Mouse (Mus musculus) neural tube, embryonic 10.5 days (tissue): Measurements from ENCODE around the gene Mms19.
A peak's percentile ranks its signal among the peaks of the same experiment; 100 is the strongest.

Experiments
- DNase-seq: peaks from one replicate; pipeline ENCODE4 v3.0.0-alpha.2; 2017; ENCODE audit warnings: low spot score; ENCODE audit errors: extremely low spot score

Mms19 gene

GRCm38 (mm10) chr19:41980819-41981594, at the start of gene Mms19:
Gene Mms19, minus strand, starts transcription at chr19:41981157.
- peak; percentile 99 for DNase-seq

- DNase-seq: peak; percentile 78
Measured at GRCm38 (mm10) chr19:42026158-42026557, 45.2 kb upstream of the Mms19 start.

- DNase-seq: no peak
Measured at GRCm38 (mm10) chr19:42022542-42022848, 41.5 kb upstream of the Mms19 start.

GRCm38 (mm10) chr19:42021681-42022541, 41.0 kb upstream of the Mms19 start:
- DNase-seq: no peak

GRCm38 (mm10) chr19:42019011-42019522, 38.1 kb upstream of the Mms19 start:
- DNase-seq: no peak

GRCm38 (mm10) chr19:42017399-42018247, 36.7 kb upstream of the Mms19 start:
- DNase-seq: no peak

GRCm38 (mm10) chr19:42016840-42017239, 35.9 kb upstream of the Mms19 start:
- DNase-seq: no peak

- DNase-seq: no peak
Measured at GRCm38 (mm10) chr19:42016251-42016650, 35.3 kb upstream of the Mms19 start.

- no peak for DNase-seq
Measured at GRCm38 (mm10) chr19:42015001-42015400, 34.0 kb upstream of the Mms19 start.

- DNase-seq: no peak
Measured at GRCm38 (mm10) chr19:42014231-42014825, 33.4 kb upstream of the Mms19 start.

GRCm38 (mm10) chr19:42011123-42011522, 30.2 kb upstream of the Mms19 start:
- DNase-seq: no peak

GRCm38 (mm10) chr19:42010436-42010835, 29.5 kb upstream of the Mms19 start:
- no peak for DNase-seq

GRCm38 (mm10) chr19:42009067-42009466, 28.1 kb upstream of the Mms19 start:
- DNase-seq: no peak

GRCm38 (mm10) chr19:42008586-42008985, 27.6 kb upstream of the Mms19 start:
- no peak for DNase-seq

GRCm38 (mm10) chr19:42006568-42006967, 25.6 kb upstream of the Mms19 start:
- DNase-seq: no peak

- no peak for DNase-seq
Measured at GRCm38 (mm10) chr19:42005616-42006015, 24.7 kb upstream of the Mms19 start.

GRCm38 (mm10) chr19:42004258-42004657, 23.3 kb upstream of the Mms19 start:
- DNase-seq: no peak

GRCm38 (mm10) chr19:42001253-42001980, 20.5 kb upstream of the Mms19 start:
- DNase-seq: no peak

- DNase-seq: no peak
Measured at GRCm38 (mm10) chr19:42000446-42000958, 19.5 kb upstream of the Mms19 start.

GRCm38 (mm10) chr19:41999688-42000283, 18.8 kb upstream of the Mms19 start:
- no peak for DNase-seq
